Mouse (Mus musculus) left cerebral cortex, postnatal 36 days (tissue): ENCODE data around the gene C8g. TPM values are rescaled to one million over a fixed set of nuclear protein-coding genes. Genes with fewer than 3 reads are reported as not detected.

Experiments
- DNase-seq, 2 experiments: peaks; one replicate each; pipeline ENCODE4 v3.0.0; 2021 to 2022; ENCODE audit warnings: low spot score in 2 of 2, mixed read lengths in 1 of 2
- intact Hi-C: fragments of 180-260 bp; cut with DNase I; formaldehyde crosslinking; loops from one replicate; pipeline ENCODE4 v1.15.1; 2025
- total RNA-seq, 2 experiments: library from RNA; stranded (reverse); gene quantifications; 2 replicates each; pipeline ENCODE4 v1.2.3; 2021

C8g gene
- total RNA-seq, 2 experiments from 2014 or later, result 1.0 to 1.6 TPM

DNA sequence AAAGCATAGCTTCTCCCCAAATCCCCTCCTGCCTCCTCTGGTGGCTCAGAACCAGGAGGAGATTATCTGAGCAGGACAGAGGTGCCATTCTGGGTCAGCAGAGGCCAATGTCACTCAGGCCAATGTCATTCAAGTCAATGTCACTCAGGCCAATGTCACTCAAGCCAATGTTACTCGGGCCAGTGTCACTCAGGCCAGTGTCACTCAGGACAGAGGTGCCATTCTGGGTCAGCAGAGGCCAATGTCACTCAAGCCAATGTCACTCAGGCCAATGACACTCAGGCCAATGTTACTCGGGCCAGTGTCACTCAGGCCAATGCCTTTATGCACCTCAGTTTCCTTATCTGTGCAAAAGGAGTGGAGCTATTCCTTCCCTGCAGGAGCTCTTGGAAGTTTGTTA lies 29.0 kb downstream of the C8g start:
- no peak for DNase-seq
- intact Hi-C loops, result no loop called here

- DNase-seq, result no peak
- intact Hi-C loops, result no loop called here
Measured at GRCm38 (mm10) chr2:25469969-25470368, 31.6 kb downstream of the C8g start, which contains the start of gene Ptgds. Gene Ptgds, minus strand, starts transcription at chr2:25470046.

GRCm38 (mm10) chr2:25468962-25469915 lies 32.3 kb downstream of the C8g start:
- intact Hi-C loops, result no loop called here
- peak in 1 of 2 experiments; percentile 48 for DNase-seq

DNA sequence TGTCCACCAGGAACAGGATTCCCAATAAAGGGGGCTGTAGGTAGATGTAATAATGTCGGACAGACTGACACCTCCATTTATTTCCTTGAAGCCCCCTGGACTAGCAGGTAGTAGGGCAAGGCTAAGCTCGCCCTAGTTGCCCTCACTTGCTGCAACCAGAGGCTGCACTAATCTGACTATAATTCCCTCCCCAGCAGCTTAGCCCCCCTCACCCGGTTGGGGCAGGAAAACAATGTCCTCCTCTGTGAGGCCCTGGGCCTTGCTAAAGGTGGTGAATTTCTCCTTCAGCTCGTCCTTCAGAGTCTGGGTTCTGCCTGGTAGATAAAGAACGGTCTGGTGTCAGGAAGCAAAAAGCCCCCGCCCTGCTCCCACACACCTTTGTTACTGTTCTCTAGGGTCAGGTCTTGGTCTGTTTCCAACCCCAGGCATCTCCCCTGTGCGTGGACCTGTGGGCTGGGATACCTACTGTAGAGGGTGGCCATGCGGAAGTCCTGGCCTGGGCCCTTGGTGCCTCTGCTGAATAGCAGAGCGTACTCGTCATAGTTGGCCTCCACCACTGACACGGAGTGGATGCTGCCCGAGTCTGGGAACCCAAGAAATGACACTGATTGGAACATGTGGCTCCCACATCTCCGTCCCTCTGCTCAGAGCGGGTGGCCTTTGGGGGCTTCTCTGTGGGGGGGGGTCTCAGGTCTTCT lies 33.8 kb downstream of the C8g start:
- intact Hi-C loops, result no loop called here

GRCm38 (mm10) chr2:25465816-25466635 lies 35.5 kb downstream of the C8g start:
- intact Hi-C loops, result no loop called here
- DNase-seq, result no peak

More for the DNA sequence above, 33.8 kb downstream of the C8g start:
- DNase-seq, result no peak

GRCm38 (mm10) chr2:25465256-25465655 lies 36.3 kb downstream of the C8g start:
- no peak for DNase-seq
- intact Hi-C loops, result no loop called here

GRCm38 (mm10) chr2:25463630-25464029 lies 37.9 kb downstream of the C8g start:
- no peak for DNase-seq
- intact Hi-C loops, result no loop called here

- intact Hi-C loops, result loop anchor here (2.0 kb wide), 2 partner anchors 31 to 39 kb away; partner anchors contain the start of genes C8g and Fbxw5
- no peak for DNase-seq
Measured at GRCm38 (mm10) chr2:25461407-25461806, 40.1 kb downstream of the C8g start.

DNA sequence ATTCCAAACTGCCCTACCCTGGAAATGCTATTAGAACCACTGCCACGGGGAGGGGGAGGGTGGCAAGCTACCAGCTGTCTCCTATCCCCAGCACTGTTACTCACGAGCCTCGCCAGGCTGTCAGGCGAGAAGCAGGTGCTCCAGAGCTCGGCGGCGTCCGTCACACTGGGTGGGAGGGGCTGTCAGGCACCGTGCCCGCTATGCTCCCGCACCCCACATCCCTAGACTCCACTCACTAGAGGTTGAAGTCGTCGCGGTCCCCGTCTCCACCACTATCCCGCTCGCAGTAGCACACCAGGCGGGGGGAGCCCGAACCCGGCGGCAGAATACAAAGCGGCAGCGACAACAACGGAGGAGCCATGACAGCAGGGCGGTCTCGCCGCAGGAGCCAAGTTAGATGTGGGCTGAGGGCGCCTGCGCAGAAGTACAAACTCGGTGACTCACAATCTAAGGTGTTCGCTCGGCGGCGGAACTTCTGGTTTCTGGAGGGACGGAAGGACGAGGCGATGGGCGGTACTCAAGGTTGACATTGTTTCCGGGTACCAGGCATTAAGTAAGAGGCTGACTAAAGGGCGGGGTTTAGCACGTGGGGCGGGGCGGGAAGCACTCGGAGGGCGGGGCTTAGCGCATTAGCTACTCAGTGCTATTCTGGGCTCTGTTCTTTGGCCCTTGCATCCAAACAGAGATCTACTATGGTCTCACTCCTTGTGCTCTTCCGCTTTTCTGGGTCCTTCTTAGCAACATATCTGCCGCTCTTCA lies 40.8 kb downstream of the C8g start, which contains the start of gene Paxx:
Gene Paxx (minus strand): TSS at position 544 of the 759 bp plus-strand sequence.
- peak; percentile 95 to 96 for DNase-seq
- intact Hi-C loops, result loop anchor here (2.0 kb wide), 2 partner anchors 30 to 40 kb away; partner anchors contain the start of genes C8g and Fbxw5

- intact Hi-C loops, result loop anchor here (2.0 kb wide), 2 partner anchors 29 to 41 kb away; partner anchors contain the start of genes C8g and Fbxw5
- DNase-seq, result no peak
Measured at GRCm38 (mm10) chr2:25460135-25460534, 41.4 kb downstream of the C8g start.

DNA sequence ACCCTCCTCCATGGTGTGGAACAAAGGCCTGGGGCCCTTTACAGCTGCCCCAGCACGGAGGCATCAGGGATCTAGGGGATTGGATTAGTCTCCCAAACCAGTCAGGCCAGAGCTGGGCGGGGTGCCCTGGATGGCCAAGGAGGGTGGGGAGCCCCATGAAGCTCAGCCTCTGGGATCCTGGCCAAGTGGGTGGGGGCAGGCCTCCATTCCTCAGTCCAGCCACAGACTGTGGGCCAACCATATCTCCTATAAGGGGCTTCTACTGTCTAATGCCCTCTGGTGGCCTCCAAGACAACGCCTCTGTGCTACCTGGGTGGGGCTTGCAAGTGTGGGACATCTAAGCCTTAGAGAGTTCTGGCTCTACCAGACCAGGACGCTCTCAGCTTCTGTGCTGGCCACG lies 42.6 kb downstream of the C8g start:
- intact Hi-C loops, result no loop called here

DNA sequence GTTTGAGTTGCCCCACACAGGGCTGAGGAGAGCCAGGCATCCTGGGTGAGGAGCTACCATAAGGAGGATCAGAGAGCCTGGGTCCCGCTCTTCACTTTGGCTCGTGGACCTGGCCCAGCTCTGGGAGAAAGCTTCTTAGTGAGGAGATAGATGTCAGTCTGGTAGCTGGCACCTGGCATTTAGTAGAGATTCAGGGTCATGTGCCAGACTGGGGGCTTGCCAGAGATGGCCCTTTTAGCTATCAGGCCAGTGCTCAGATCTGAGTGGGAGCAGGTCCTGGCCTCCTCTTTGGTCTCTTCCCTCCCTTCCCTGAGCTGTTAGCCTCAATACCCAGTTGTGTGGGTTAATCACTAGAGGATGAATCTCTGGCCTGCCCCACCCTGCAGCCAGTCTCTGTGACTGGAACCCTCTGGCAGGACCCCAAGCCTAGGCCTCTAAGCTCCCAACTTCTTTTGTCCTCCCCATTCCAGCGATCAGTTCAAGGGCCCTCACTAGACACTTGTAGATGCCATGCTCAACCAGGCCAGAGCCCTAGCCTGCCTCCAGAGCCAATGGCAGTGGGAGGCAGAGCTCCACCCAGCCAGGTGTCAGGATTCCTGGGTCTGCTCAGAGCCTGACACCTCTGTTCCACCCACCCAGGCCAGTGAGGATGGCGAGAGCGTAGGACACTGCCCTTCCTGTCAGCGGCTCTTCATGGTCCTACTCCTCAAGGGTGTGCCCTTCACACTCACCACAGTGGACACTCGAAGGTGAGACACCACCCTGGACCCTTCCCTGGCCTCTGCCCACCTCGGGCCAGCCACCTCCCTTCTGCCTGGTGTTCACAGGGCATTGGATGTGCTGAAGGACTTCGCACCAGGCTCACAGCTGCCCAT lies 44.3 kb downstream of the C8g start:
- DNase-seq, result no peak
- intact Hi-C loops, result no loop called here

More for the DNA sequence above, 42.6 kb downstream of the C8g start:
- DNase-seq, result no peak

- DNase-seq, result no peak
Measured at GRCm38 (mm10) chr2:25456205-25456953, 45.1 kb downstream of the C8g start, which contains the start of gene Clic3. Gene Clic3, plus strand, starts transcription at chr2:25456838.

DNA sequence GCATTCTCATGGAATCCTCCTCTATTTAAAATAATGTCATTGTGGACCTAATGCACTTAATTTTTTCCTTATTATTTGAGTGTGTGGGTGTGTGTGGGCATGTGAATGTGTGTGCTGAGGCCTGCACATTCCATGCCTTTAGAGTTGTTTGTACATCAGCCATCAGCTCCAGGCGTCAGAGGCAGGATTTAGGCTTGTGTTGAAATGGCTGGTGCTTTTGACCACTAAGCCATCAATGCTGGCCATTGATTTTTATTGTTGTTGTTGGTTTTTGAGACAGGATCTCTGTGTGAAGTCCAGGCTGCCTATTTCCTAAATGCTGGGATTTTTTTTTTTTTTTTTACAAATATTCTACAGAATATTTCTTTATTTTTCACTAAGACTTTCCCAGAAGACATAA lies 48.6 kb downstream of the C8g start:
- DNase-seq, result no peak
- intact Hi-C loops, result no loop called here

More at GRCm38 (mm10) chr2:25456205-25456953, 45.1 kb downstream of the C8g start, which contains the start of gene Clic3:
- intact Hi-C loops, result no loop called here

GRCm38 (mm10) chr2:25450853-25451647 lies 50.5 kb downstream of the C8g start:
- intact Hi-C loops, result no loop called here
- DNase-seq, result no peak
